Mouse (Mus musculus): ENCODE measurements at regions not wholly inside any gene's neighbourhood (a gene's known extent, or its start where the extent isn't known, plus 50 kb on each side); places are given as distances from the start of the nearest gene placed in this dataset.

DNA sequence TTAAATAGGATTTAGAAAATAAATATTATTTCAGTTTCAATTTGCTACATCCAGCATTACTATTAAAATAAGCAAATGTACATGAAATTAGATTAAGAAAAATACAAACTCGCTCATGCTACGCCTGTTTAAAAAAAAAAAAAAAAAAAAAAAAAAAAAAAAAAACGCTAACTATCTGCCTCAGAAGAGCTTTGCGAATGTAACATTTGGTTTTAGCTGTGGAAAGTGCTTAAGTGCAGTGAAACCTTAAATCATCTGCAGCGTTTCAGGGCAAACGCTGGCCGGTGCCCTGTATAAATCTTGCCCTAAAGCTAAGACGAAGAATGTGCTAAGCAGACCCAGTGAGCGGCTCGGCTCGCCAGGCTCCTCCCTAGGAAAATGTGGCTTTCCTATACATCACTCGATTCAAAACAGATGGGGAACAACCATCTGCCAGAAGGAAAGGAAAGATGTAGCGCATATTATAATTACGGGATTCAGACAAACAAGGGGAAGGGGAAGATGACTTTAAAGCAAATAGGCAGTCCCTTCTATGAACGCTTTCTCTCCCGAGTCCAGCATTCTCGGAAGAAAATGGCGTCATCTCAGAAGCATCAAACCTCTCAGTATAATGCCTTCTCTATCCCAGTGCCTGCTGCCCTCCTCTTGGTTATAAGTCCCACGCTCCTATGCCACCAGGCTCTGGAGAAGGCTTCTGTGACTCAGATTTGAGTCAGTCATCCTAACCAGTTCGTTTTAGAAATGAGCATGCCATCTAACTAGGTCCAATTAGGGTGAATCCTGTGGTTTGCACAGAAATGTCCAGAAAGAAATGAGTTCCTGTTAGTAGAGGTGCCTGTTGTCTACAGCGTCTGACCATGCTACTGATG, 105.2 kb upstream of the Supt20 start:
- ATAC-seq (ENCODE audit: extremely low read depth, insufficient number of reproducible peaks, low FRiP score, poor library complexity, severe bottlenecking) (no peak), DNase-seq (ENCODE audit: low spot score) (no peak)
- H3K9me3 ChIP-seq (replicated peaks), result peaks cover 24% of the 10 kb centered on the region
- no peaks in the 10 kb centered on the region for H3K4me1 ChIP-seq (ENCODE audit: insufficient read depth, low read depth, low read length)
- no peaks in the 10 kb centered on the region for H3K36me3 ChIP-seq (replicated peaks)
- H3K27me3 ChIP-seq (ENCODE audit: insufficient read depth, low read length), result no peaks in the 10 kb centered on the region
- no peak for TF ChIP-seq GATA1 (IDR thresholded peaks at IDR 0.05; ENCODE audit: borderline replicate concordance, low read length)
- no peak for TF ChIP-seq TAL1 (conservative IDR thresholded peaks at IDR 0.05; ENCODE audit: low read depth, low read length)
- no peak for TF ChIP-seq POLR2AphosphoS5 (IDR thresholded peaks at IDR 0.05; ENCODE audit: insufficient replicate concordance, low read depth, low read length)
- no peak for TF ChIP-seq CTCF (IDR thresholded peaks at IDR 0.05; ENCODE audit: low read depth, low read length)
- TF ChIP-seq GATA2 (IDR thresholded peaks at IDR 0.05; ENCODE audit: borderline replicate concordance, low read depth, low read length), result no peak
- H3K4me3 ChIP-seq (ENCODE audit: low read depth, low read length), result no peak overlapping the region

DNA sequence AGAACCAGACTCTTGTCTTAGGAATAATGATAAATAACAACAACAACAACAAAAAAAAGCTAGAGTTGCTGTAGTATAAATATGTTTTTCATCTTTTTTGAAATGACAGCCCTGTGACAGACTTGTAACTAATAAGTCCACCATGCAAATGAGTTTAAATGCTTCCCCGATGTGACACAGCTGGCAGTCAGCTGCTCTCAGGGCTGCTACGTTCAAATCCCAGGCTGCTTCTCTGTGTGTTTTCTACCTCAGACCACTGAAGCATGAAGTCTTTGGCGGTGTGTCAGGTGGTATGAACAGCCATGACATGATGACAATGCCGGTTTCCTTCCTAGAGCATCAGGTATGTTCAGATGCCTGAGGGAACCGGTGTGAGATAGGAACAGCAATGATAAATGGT, 104.4 kb upstream of the Supt20 start:
- Histone ChIP-seq H3K27me3 (ENCODE audit: insufficient read depth, low read length) (no peaks in the 10 kb centered on the region), H3K9me3 (replicated peaks) (peaks cover 27% of the 10 kb centered on the region), H3K36me3 (replicated peaks) (no peaks in the 10 kb centered on the region), H3K4me1 (ENCODE audit: insufficient read depth, low read depth, low read length) (no peaks in the 10 kb centered on the region), H3K4me3 (ENCODE audit: low read depth, low read length) (no peak overlapping the region)
- DNase-seq (ENCODE audit: low spot score), result no peak
- TF ChIP-seq GATA1 (IDR thresholded peaks at IDR 0.05; ENCODE audit: borderline replicate concordance, low read length) (no peak), TAL1 (conservative IDR thresholded peaks at IDR 0.05; ENCODE audit: low read depth, low read length) (no peak), POLR2AphosphoS5 (IDR thresholded peaks at IDR 0.05; ENCODE audit: insufficient replicate concordance, low read depth, low read length) (no peak), CTCF (IDR thresholded peaks at IDR 0.05; ENCODE audit: low read depth, low read length) (no peak), GATA2 (IDR thresholded peaks at IDR 0.05; ENCODE audit: borderline replicate concordance, low read depth, low read length) (no peak)
- ATAC-seq (ENCODE audit: extremely low read depth, insufficient number of reproducible peaks, low FRiP score, poor library complexity, severe bottlenecking), result no peak

DNA sequence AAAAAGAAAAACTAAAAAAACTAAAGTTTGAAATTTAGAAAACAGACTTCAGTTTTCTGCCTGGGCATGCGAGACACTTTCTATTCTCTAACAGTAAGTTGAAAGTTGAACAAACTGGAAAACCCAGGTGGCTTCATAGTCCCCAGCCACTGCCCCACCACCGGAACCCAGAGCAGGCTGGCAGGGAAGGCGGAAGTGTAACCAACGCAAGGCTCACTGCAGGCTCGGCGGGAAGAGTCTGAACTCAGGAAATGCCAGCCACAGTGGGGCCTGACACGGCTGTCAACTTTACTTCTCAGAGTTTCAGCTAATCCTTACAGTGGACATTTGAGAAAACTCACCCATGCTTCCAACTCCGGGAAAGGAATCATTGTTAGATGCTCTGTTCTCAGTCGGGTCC, 102.6 kb upstream of the Supt20 start:
- ATAC-seq (ENCODE audit: extremely low read depth, insufficient number of reproducible peaks, low FRiP score, poor library complexity, severe bottlenecking), result no peak
- H3K4me3 ChIP-seq (ENCODE audit: low read depth, low read length), result no peak overlapping the region

DNA sequence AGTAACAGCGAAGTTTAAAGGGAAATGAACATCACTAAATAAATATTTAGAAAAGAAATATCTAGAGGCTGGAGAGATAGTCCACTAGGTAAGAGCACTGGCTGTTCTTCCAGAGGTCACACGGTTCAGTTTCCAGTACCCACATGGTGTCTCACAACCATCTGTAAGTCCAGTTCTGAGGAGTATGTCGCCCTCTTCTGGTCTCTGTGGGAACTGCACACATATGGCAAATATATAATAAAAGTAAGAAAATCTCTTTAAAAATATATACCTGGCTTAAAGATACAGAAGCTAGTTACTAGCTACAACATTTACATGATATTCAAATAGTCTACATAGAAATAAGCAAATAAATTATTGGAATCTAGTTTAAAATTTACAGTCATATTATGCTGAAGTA, 101.4 kb upstream of the Supt20 start:
- DNase-seq (ENCODE audit: low spot score) (no peak), ATAC-seq (ENCODE audit: extremely low read depth, insufficient number of reproducible peaks, low FRiP score, poor library complexity, severe bottlenecking) (no peak)
- H3K4me1 ChIP-seq (ENCODE audit: insufficient read depth, low read depth, low read length), result no peaks in the 10 kb centered on the region
- H3K27me3 ChIP-seq (ENCODE audit: insufficient read depth, low read length), result no peaks in the 10 kb centered on the region
- TF ChIP-seq GATA1 (IDR thresholded peaks at IDR 0.05; ENCODE audit: borderline replicate concordance, low read length) (no peak), POLR2AphosphoS5 (IDR thresholded peaks at IDR 0.05; ENCODE audit: insufficient replicate concordance, low read depth, low read length) (no peak), CTCF (IDR thresholded peaks at IDR 0.05; ENCODE audit: low read depth, low read length) (no peak), TAL1 (conservative IDR thresholded peaks at IDR 0.05; ENCODE audit: low read depth, low read length) (no peak), GATA2 (IDR thresholded peaks at IDR 0.05; ENCODE audit: borderline replicate concordance, low read depth, low read length) (no peak)
- H3K36me3 ChIP-seq (replicated peaks), result no peaks in the 10 kb centered on the region
- peaks cover 27% of the 10 kb centered on the region for H3K9me3 ChIP-seq (replicated peaks)
- no peak overlapping the region for H3K4me3 ChIP-seq (ENCODE audit: low read depth, low read length)

More for the DNA sequence above, 102.6 kb upstream of the Supt20 start:
- Histone ChIP-seq H3K27me3 (ENCODE audit: insufficient read depth, low read length) (no peaks in the 10 kb centered on the region), H3K9me3 (replicated peaks) (peaks cover 26% of the 10 kb centered on the region), H3K4me1 (ENCODE audit: insufficient read depth, low read depth, low read length) (no peaks in the 10 kb centered on the region), H3K36me3 (replicated peaks) (no peaks in the 10 kb centered on the region)
- TF ChIP-seq CTCF (IDR thresholded peaks at IDR 0.05; ENCODE audit: low read depth, low read length) (no peak), TAL1 (conservative IDR thresholded peaks at IDR 0.05; ENCODE audit: low read depth, low read length) (no peak), GATA2 (IDR thresholded peaks at IDR 0.05; ENCODE audit: borderline replicate concordance, low read depth, low read length) (no peak), GATA1 (IDR thresholded peaks at IDR 0.05; ENCODE audit: borderline replicate concordance, low read length) (no peak), POLR2AphosphoS5 (IDR thresholded peaks at IDR 0.05; ENCODE audit: insufficient replicate concordance, low read depth, low read length) (no peak)
- DNase-seq (ENCODE audit: low spot score), result no peak

DNA sequence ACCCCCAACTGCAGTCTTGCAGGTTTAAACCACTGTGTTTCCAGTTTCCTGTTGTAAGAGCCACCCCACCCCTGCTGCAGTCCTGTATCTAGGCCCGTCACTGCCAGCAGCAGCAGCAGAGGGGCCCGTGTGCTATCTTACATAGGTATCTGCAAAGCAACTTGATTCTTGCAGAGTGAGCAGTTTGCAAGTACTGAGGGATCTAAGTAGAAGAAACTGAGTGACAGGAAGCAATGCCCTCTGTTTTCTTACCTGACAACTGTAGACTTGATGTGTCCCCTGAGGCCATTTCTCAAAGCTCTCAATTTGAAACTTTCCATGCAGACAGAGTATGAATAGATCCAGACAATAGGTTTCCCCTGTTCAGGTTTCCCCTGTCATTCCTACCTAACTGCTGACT, 100.5 kb upstream of the Supt20 start:
- Histone ChIP-seq H3K27me3 (ENCODE audit: insufficient read depth, low read length) (no peaks in the 10 kb centered on the region), H3K9me3 (replicated peaks) (peaks cover 33% of the 10 kb centered on the region), H3K4me1 (ENCODE audit: insufficient read depth, low read depth, low read length) (no peaks in the 10 kb centered on the region), H3K36me3 (replicated peaks) (no peaks in the 10 kb centered on the region), H3K4me3 (ENCODE audit: low read depth, low read length) (no peak overlapping the region)
- ATAC-seq (ENCODE audit: extremely low read depth, insufficient number of reproducible peaks, low FRiP score, poor library complexity, severe bottlenecking) (no peak), DNase-seq (ENCODE audit: low spot score) (no peak)
- no peak for TF ChIP-seq GATA1 (IDR thresholded peaks at IDR 0.05; ENCODE audit: borderline replicate concordance, low read length)
- TF ChIP-seq POLR2AphosphoS5 (IDR thresholded peaks at IDR 0.05; ENCODE audit: insufficient replicate concordance, low read depth, low read length), result no peak
- no peak for TF ChIP-seq GATA2 (IDR thresholded peaks at IDR 0.05; ENCODE audit: borderline replicate concordance, low read depth, low read length)
- no peak for TF ChIP-seq TAL1 (conservative IDR thresholded peaks at IDR 0.05; ENCODE audit: low read depth, low read length)
- no peak for TF ChIP-seq CTCF (IDR thresholded peaks at IDR 0.05; ENCODE audit: low read depth, low read length)

DNA sequence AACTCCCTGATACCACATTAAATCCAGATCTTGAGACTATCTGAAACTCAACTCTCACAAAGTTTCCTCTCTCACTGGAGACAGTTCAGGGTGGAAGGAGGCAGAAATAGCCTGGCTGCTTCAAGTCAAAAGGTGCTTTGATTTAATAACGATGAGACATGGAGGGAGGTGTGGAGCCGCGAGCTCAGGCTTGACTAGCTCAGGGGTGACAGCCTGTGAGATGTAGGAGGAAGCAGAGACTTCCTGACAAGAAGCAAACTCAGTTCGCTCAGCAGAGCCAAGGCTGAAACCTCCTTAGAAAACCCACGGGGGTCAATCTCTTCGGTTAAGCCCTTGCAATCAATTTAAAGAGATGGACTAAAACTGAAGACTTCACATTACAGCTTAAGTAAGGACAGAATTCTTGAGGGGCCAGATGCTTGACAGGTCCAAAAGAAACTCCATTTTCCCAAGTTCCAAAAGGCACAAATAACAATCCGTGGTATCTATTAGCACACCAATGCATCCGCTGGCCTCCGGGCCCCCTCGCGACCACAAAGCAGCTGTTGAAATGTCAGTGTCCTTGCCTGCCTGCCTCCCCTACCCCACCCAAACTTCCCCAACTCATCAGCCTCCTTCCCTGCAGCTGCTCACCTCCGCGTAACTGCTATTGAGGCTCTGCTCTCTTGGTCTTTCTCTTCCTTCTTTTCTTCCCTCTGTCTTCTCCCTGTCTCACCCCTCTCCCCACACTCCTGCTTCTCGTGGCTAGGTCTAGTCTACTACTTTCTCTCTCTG, 99.8 kb upstream of the Supt20 start:
- DNase-seq (ENCODE audit: low spot score), result no peak
- Histone ChIP-seq H3K4me3 (ENCODE audit: low read depth, low read length) (no peak overlapping the region), H3K27me3 (ENCODE audit: insufficient read depth, low read length) (no peaks in the 10 kb centered on the region), H3K9me3 (replicated peaks) (peaks cover 36% of the 10 kb centered on the region), H3K36me3 (replicated peaks) (no peaks in the 10 kb centered on the region), H3K4me1 (ENCODE audit: insufficient read depth, low read depth, low read length) (no peaks in the 10 kb centered on the region)
- no peak for ATAC-seq (ENCODE audit: extremely low read depth, insufficient number of reproducible peaks, low FRiP score, poor library complexity, severe bottlenecking)
- no peak for TF ChIP-seq GATA1 (IDR thresholded peaks at IDR 0.05; ENCODE audit: borderline replicate concordance, low read length)
